Mouse (Mus musculus) forebrain, embryonic 15.5 days (tissue): ENCODE data around the gene Reln. TPM values are rescaled to one million over a fixed set of nuclear protein-coding genes. Genes with fewer than 3 reads are reported as not detected.

Experiments
- ATAC-seq: fragments of 200-750 bp; cut with Nextera tagmentation; replicated peaks from 2 replicates; pipeline ENCODE4 v1.8.0; 2017; ENCODE audit warnings: mild to moderate bottlenecking, moderate TSS enrichment, moderate library complexity
- H3K27ac ChIP-seq: fragments of 300-500 bp; sonication (generic); replicated peaks from 2 replicates; pipeline ENCODE4 v1.5.1; 2015; ENCODE audit warnings: mild to moderate bottlenecking, inconsistent platforms
- H3K27me3 ChIP-seq: fragments of 300-500 bp; sonication (generic); 2 replicates; pipeline ENCODE4 v1.6.1; 2015; ENCODE audit warnings: inconsistent platforms
- H3K36me3 ChIP-seq: fragments of 300-500 bp; sonication (generic); 2 replicates; pipeline ENCODE4 v1.6.1; 2015; ENCODE audit warnings: mild to moderate bottlenecking, inconsistent platforms
- H3K4me1 ChIP-seq: fragments of 300-500 bp; sonication (generic); 2 replicates; pipeline ENCODE4 v1.6.1; 2015; ENCODE audit warnings: inconsistent platforms
- H3K4me2 ChIP-seq: fragments of 300-500 bp; sonication (generic); replicated peaks from 2 replicates; pipeline ENCODE4 v1.6.1; 2015; ENCODE audit warnings: mild to moderate bottlenecking, inconsistent platforms
- H3K4me3 ChIP-seq: fragments of 300-500 bp; sonication (generic); 2 replicates; pipeline ENCODE4 v1.5.1; 2015; ENCODE audit warnings: mild to moderate bottlenecking, inconsistent platforms
- H3K9ac ChIP-seq: fragments of 300-500 bp; sonication (generic); replicated peaks from 2 replicates; pipeline ENCODE4 v1.6.1; 2015; ENCODE audit warnings: mild to moderate bottlenecking, inconsistent platforms
- H3K9me3 ChIP-seq: fragments of 300-500 bp; sonication (generic); 2 replicates; pipeline ENCODE4 v1.6.1; 2016; ENCODE audit warnings: inconsistent platforms
- WGBS: fragments of 180-500 bp; shearing (Covaris S2); methylation state at CpG from one replicate; pipeline ENCODE4 v1.1.7; 2015; ENCODE audit warnings: mixed read lengths; 5-methylcytosine and 5-hydroxymethylcytosine counted together
- polyA plus RNA-seq: library from polyadenylated mRNA; unstranded; fragments of >200 nt; fragmentation: Nextera tagmentation; extraction: Ambion mirVana; gene quantifications from 2 replicates; pipeline ENCODE4 v1.2.1, GENCODE M21; 2015

Reln gene
- polyA plus RNA-seq, 1 experiment from 2014 or later: 46.7 TPM

- 0 out of 2 replicates have a peak, but pooled peaks cover 3% of the 10 kb centered on the region for H3K4me1 ChIP-seq
- no peaks in the 10 kb centered on the region for H3K36me3 ChIP-seq
- WGBS: 48% methylated on average over 13 of the region's 13 CpGs
- H3K4me2 ChIP-seq: no peak overlapping the region
- peak; percentile 68 for ATAC-seq
- no peak overlapping the region for H3K27ac ChIP-seq
- no peak overlapping the region for H3K9ac ChIP-seq
- no peak overlapping the region for H3K4me3 ChIP-seq
- no peaks in the 10 kb centered on the region for H3K9me3 ChIP-seq
- H3K27me3 ChIP-seq: no peaks in the 10 kb centered on the region
Observed at GRCm38 (mm10) chr5:21934811-21935396, 409.6 kb downstream of the Reln start.

GRCm38 (mm10) chr5:21934173-21934698, 410.3 kb downstream of the Reln start:
- 0 out of 2 replicates have a peak, but pooled peaks cover 3% of the 10 kb centered on the region for H3K4me1 ChIP-seq
- WGBS: 84% methylated on average over 4 of the region's 4 CpGs
- H3K4me3 ChIP-seq: no peak overlapping the region
- H3K27me3 ChIP-seq: no peaks in the 10 kb centered on the region
- H3K36me3 ChIP-seq: no peaks in the 10 kb centered on the region
- no peak overlapping the region for H3K27ac ChIP-seq
- H3K4me2 ChIP-seq: no peak overlapping the region
- H3K9me3 ChIP-seq: no peaks in the 10 kb centered on the region
- no peak for ATAC-seq
- H3K9ac ChIP-seq: no peak overlapping the region

- ATAC-seq: no peak
- 76% methylated on average over 8 of the region's 8 CpGs for WGBS
Observed at GRCm38 (mm10) chr5:21933340-21934075, 411.0 kb downstream of the Reln start.

GRCm38 (mm10) chr5:21931151-21931550, 413.4 kb downstream of the Reln start:
- Histone ChIP-seq H3K9me3 (no peaks in the 10 kb centered on the region), H3K4me1 (0 out of 2 replicates have a peak, but pooled peaks cover 3% of the 10 kb centered on the region), H3K36me3 (no peaks in the 10 kb centered on the region), H3K27ac (no peak overlapping the region), H3K27me3 (no peaks in the 10 kb centered on the region), H3K4me2 (no peak overlapping the region), H3K9ac (no peak overlapping the region), H3K4me3 (no peak overlapping the region)
- WGBS: 81% methylated on average over 4 of the region's 4 CpGs
- ATAC-seq: no peak

More at GRCm38 (mm10) chr5:21933340-21934075, 411.0 kb downstream of the Reln start:
- no peaks in the 10 kb centered on the region for H3K36me3 ChIP-seq
- no peaks in the 10 kb centered on the region for H3K9me3 ChIP-seq
- H3K9ac ChIP-seq: no peak overlapping the region
- H3K27ac ChIP-seq: no peak overlapping the region
- H3K4me3 ChIP-seq: no peak overlapping the region
- H3K27me3 ChIP-seq: no peaks in the 10 kb centered on the region
- 0 out of 2 replicates have a peak, but pooled peaks cover 3% of the 10 kb centered on the region for H3K4me1 ChIP-seq
- H3K4me2 ChIP-seq: no peak overlapping the region

GRCm38 (mm10) chr5:21920310-21920709, 424.2 kb downstream of the Reln start:
- H3K9me3 ChIP-seq: no peaks in the 10 kb centered on the region
- H3K4me1 ChIP-seq: no peaks in the 10 kb centered on the region
- no peak overlapping the region for H3K4me3 ChIP-seq
- ATAC-seq: no peak
- no peaks in the 10 kb centered on the region for H3K27me3 ChIP-seq
- H3K9ac ChIP-seq: no peak overlapping the region
- no peaks in the 10 kb centered on the region for H3K36me3 ChIP-seq
- H3K4me2 ChIP-seq: no peak overlapping the region
- 85% methylated on average over 6 of the region's 6 CpGs for WGBS
- H3K27ac ChIP-seq: no peak overlapping the region

GRCm38 (mm10) chr5:21919281-21919780, 425.2 kb downstream of the Reln start:
- 80% methylated on average over 4 of the region's 4 CpGs for WGBS
- H3K9ac ChIP-seq: no peak overlapping the region
- no peaks in the 10 kb centered on the region for H3K4me1 ChIP-seq
- H3K36me3 ChIP-seq: no peaks in the 10 kb centered on the region
- no peak overlapping the region for H3K27ac ChIP-seq
- no peaks in the 10 kb centered on the region for H3K9me3 ChIP-seq
- ATAC-seq: no peak
- no peak overlapping the region for H3K4me2 ChIP-seq
- no peaks in the 10 kb centered on the region for H3K27me3 ChIP-seq
- no peak overlapping the region for H3K4me3 ChIP-seq

- Histone ChIP-seq H3K27me3 (no peaks in the 10 kb centered on the region), H3K4me1 (no peaks in the 10 kb centered on the region), H3K9ac (no peak overlapping the region), H3K4me3 (no peak overlapping the region), H3K4me2 (no peak overlapping the region), H3K36me3 (no peaks in the 10 kb centered on the region), H3K27ac (no peak overlapping the region), H3K9me3 (no peaks in the 10 kb centered on the region)
- no peak for ATAC-seq
Observed at GRCm38 (mm10) chr5:21915973-21916372, 428.5 kb downstream of the Reln start.

GRCm38 (mm10) chr5:21914776-21915175, 429.7 kb downstream of the Reln start:
- no peaks in the 10 kb centered on the region for H3K27me3 ChIP-seq
- no peak overlapping the region for H3K4me3 ChIP-seq
- 79% methylated on average over 3 of the region's 3 CpGs for WGBS
- no peak for ATAC-seq
- H3K27ac ChIP-seq: no peak overlapping the region
- H3K9ac ChIP-seq: no peak overlapping the region
- no peaks in the 10 kb centered on the region for H3K4me1 ChIP-seq
- no peaks in the 10 kb centered on the region for H3K9me3 ChIP-seq
- H3K36me3 ChIP-seq: no peaks in the 10 kb centered on the region
- H3K4me2 ChIP-seq: no peak overlapping the region

- Histone ChIP-seq H3K27me3 (no peaks in the 10 kb centered on the region), H3K27ac (no peak overlapping the region), H3K4me1 (no peaks in the 10 kb centered on the region), H3K4me3 (no peak overlapping the region), H3K9ac (no peak overlapping the region), H3K36me3 (no peaks in the 10 kb centered on the region), H3K4me2 (no peak overlapping the region), H3K9me3 (no peaks in the 10 kb centered on the region)
- no peak for ATAC-seq
- 92% methylated on average over 23 of the region's 23 CpGs for WGBS
Observed at GRCm38 (mm10) chr5:21912835-21913530, 431.5 kb downstream of the Reln start.

GRCm38 (mm10) chr5:21910726-21911125, 433.8 kb downstream of the Reln start:
- H3K27me3 ChIP-seq: no peaks in the 10 kb centered on the region
- ATAC-seq: no peak
- H3K9ac ChIP-seq: no peak overlapping the region
- H3K4me3 ChIP-seq: no peak overlapping the region
- H3K4me1 ChIP-seq: no peaks in the 10 kb centered on the region
- no peak overlapping the region for H3K4me2 ChIP-seq
- no peaks in the 10 kb centered on the region for H3K9me3 ChIP-seq
- 95% methylated on average over 12 of the region's 12 CpGs for WGBS
- H3K36me3 ChIP-seq: no peaks in the 10 kb centered on the region
- H3K27ac ChIP-seq: no peak overlapping the region

GRCm38 (mm10) chr5:21909713-21910112, 434.8 kb downstream of the Reln start:
- Histone ChIP-seq H3K4me3 (no peak overlapping the region), H3K4me2 (no peak overlapping the region), H3K27me3 (no peaks in the 10 kb centered on the region), H3K4me1 (no peaks in the 10 kb centered on the region), H3K9me3 (no peaks in the 10 kb centered on the region), H3K27ac (no peak overlapping the region), H3K9ac (no peak overlapping the region), H3K36me3 (no peaks in the 10 kb centered on the region)
- no peak for ATAC-seq
- WGBS: 85% methylated on average over 3 of the region's 3 CpGs

GRCm38 (mm10) chr5:21901411-21901810, 443.1 kb downstream of the Reln start:
- Histone ChIP-seq H3K27ac (no peak overlapping the region), H3K4me3 (no peak overlapping the region), H3K9me3 (no peaks in the 10 kb centered on the region), H3K9ac (no peak overlapping the region), H3K4me1 (no peaks in the 10 kb centered on the region), H3K4me2 (no peak overlapping the region), H3K36me3 (no peaks in the 10 kb centered on the region), H3K27me3 (no peaks in the 10 kb centered on the region)
- 72% methylated on average over 12 of the region's 12 CpGs for WGBS
- no peak for ATAC-seq
